Mouse (Mus musculus) limb, embryonic 14.5 days (tissue): ENCODE results near the gene Ccdc93. TPM values are rescaled to one million over a fixed set of nuclear protein-coding genes. Genes with fewer than 3 reads are reported as not detected.

Source experiments
- ATAC-seq: fragments of 200-750 bp; cut with Nextera tagmentation; 2 replicates; pipeline ENCODE4 v1.8.0; 2017; ENCODE audit warnings: low read depth, moderate number of reproducible peaks, moderate TSS enrichment; ENCODE audit not compliant: low FRiP score
- DNase-seq: peaks from one replicate; pipeline ENCODE4 v3.0.0-alpha.2; 2015; ENCODE audit warnings: low spot score
- H3K27ac ChIP-seq: fragments of 300-500 bp; sonication (generic); replicated peaks from 2 replicates; pipeline ENCODE4 v1.5.1; 2014; ENCODE audit warnings: low read depth, mild to moderate bottlenecking, low read length, moderate library complexity, mixed read lengths
- H3K27me3 ChIP-seq: fragments of 300-500 bp; sonication (generic); 2 replicates; pipeline ENCODE4 v1.6.1; 2014; ENCODE audit warnings: low read length, mixed read lengths; ENCODE audit not compliant: control insufficient read depth, insufficient read depth
- H3K36me3 ChIP-seq: fragments of 300-500 bp; sonication (generic); 2 replicates; pipeline ENCODE4 v1.6.1; 2014; ENCODE audit warnings: mild to moderate bottlenecking, low read length, moderate library complexity, mixed read lengths; ENCODE audit not compliant: control insufficient read depth, insufficient read depth
- H3K4me1 ChIP-seq: fragments of 300-500 bp; sonication (generic); 2 replicates; pipeline ENCODE4 v1.6.1; 2014; ENCODE audit warnings: antibody characterized with exemption, low read length, mixed read lengths; ENCODE audit not compliant: control insufficient read depth, insufficient read depth
- H3K4me2 ChIP-seq: fragments of 300-500 bp; sonication (generic); replicated peaks from 2 replicates; pipeline ENCODE4 v1.6.1; 2014; ENCODE audit warnings: low read depth, mild to moderate bottlenecking, low read length, moderate library complexity; ENCODE audit not compliant: severe bottlenecking
- H3K4me3 ChIP-seq: fragments of 300-500 bp; sonication (generic); replicated peaks from 2 replicates; pipeline ENCODE4 v1.5.1; 2014; ENCODE audit warnings: low read length
- H3K9ac ChIP-seq: fragments of 300-500 bp; sonication (generic); 2 replicates; pipeline ENCODE4 v1.6.1; 2014; ENCODE audit warnings: mild to moderate bottlenecking, low read depth, low read length, moderate library complexity; ENCODE audit not compliant: severe bottlenecking
- H3K9me3 ChIP-seq: fragments of 300-500 bp; sonication (generic); 2 replicates; pipeline ENCODE4 v1.6.1; 2016; ENCODE audit warnings: low read length; ENCODE audit not compliant: control insufficient read depth
- POLR2A ChIP-seq: fragments of 200-500 bp; IDR thresholded peaks from 2 replicates; pipeline ENCODE4 v1.8.0; 2012; ENCODE audit warnings: inconsistent platforms, mild to moderate bottlenecking, moderate library complexity, borderline replicate concordance; ENCODE audit not compliant: insufficient read depth, insufficient read length; ENCODE audit errors: extremely low read depth
- whole genome bisulfite sequencing: fragments of 180-500 bp; shearing (Covaris S2); extraction: QIAGEN DNeasy Blood & Tissue Kit; methylation state at CpG from one replicate; pipeline ENCODE4 v1.1.7; 2014; 5-methylcytosine and 5-hydroxymethylcytosine counted together
- polyA plus RNA-seq, 2 experiments: library from polyadenylated mRNA; depleted of rRNA in 1 of 2; stranded (reverse) in 1 of 2; unstranded in 1 of 2; fragments of >200 nt; fragmentation: Nextera tagmentation in 1 of 2; extraction: Ambion mirVana in 1 of 2; gene quantifications; 2 replicates each; pipeline versions ENCODE4 v1.2.1 to v1.2.3; 2012 to 2014

Gene Ccdc93
- polyA plus RNA-seq, 2 experiments = 12.0 to 16.8 TPM

DNA sequence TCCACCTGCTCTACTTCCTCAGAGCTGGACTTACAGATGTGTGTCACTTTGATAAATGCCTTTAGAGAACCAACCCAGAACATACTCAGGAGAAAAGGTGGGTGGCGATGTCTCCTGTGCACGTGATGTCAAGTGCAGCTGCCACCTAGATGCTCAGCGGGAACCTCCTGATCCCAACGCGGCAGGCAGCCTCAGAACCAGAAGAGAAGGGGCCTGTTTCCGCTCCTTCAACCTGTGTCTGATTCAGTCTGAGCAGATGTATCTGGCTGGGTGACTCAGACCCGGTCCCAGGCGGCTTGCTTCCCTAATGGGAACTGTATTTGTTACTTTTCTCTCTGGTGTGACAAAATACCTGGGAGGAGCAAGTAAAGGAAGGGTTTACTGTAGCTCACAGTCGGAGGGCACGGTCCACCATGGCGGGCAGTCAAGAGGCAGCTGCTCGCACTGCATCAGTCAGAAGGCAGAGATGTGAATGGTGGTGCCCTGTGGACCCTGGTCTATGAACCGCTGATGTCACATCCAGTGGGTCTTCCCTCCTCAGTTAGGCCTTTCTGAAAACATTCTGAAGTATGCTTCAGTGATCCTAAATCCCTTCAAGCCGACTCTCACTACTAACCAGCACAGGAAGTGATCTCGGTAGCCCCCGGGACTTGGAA is 120.1 kb downstream of the Ccdc93 start:
- TF ChIP-seq POLR2A = no peak
- H3K27ac ChIP-seq = no peak overlapping the region
- DNase-seq = no peak
- H3K27me3 ChIP-seq = no peaks in the 10 kb centered on the region
- ATAC-seq = no peak
- H3K9me3 ChIP-seq = no peaks in the 10 kb centered on the region
- H3K4me3 ChIP-seq = no peak overlapping the region
- WGBS = 85% methylated on average over 16 of the region's 16 CpGs
- H3K9ac ChIP-seq = no peak overlapping the region
- H3K4me1 ChIP-seq = no peaks in the 10 kb centered on the region
- no peak overlapping the region for H3K4me2 ChIP-seq
- H3K36me3 ChIP-seq = peaks cover 54% of the 10 kb centered on the region

- WGBS = 90% methylated on average over 7 of the region's 7 CpGs
- ATAC-seq = no peak
Measured at GRCm38 (mm10) chr1:121551457-121551835, 120.6 kb downstream of the Ccdc93 start.

More at GRCm38 (mm10) chr1:121551457-121551835, 120.6 kb downstream of the Ccdc93 start:
- no peak overlapping the region for H3K4me2 ChIP-seq
- no peaks in the 10 kb centered on the region for H3K9me3 ChIP-seq
- peaks cover 59% of the 10 kb centered on the region for H3K36me3 ChIP-seq
- H3K4me1 ChIP-seq = no peaks in the 10 kb centered on the region
- no peak overlapping the region for H3K9ac ChIP-seq
- no peak for DNase-seq
- no peak overlapping the region for H3K4me3 ChIP-seq
- TF ChIP-seq POLR2A = no peak
- no peak overlapping the region for H3K27ac ChIP-seq
- H3K27me3 ChIP-seq = no peaks in the 10 kb centered on the region

Other genes starting within 250 kb of the Ccdc93 start
- gene Insig2, start 98.5 kb upstream of the Ccdc93 start, polyA plus RNA-seq (2012; rRNA removed) = 27.3 and 36.7 TPM in 2 replicates
- gene Insig2, start 98.5 kb upstream of the Ccdc93 start, polyA plus RNA-seq (2014; fragmentation: Nextera tagmentation; extraction: Ambion mirVana) = 22.6 and 25.5 TPM in 2 replicates
- gene Htr5b, start 97.4 kb downstream of the Ccdc93 start, polyA plus RNA-seq (2012; rRNA removed) = 0.44 and 0.50 TPM in 2 replicates
- gene Htr5b, start 97.4 kb downstream of the Ccdc93 start, polyA plus RNA-seq (2014; fragmentation: Nextera tagmentation; extraction: Ambion mirVana) = 0.62 TPM in 2 replicates
- gene Ddx18, start 136.9 kb downstream of the Ccdc93 start, polyA plus RNA-seq (2012; rRNA removed) = 81.7 and 94.4 TPM in 2 replicates
- gene Ddx18, start 136.9 kb downstream of the Ccdc93 start, polyA plus RNA-seq (2014; fragmentation: Nextera tagmentation; extraction: Ambion mirVana) = 66.6 and 75.3 TPM in 2 replicates